Mouse (Mus musculus) lung, postnatal 0 days (tissue): ENCODE measurements around the gene Agpat2. TPM values are rescaled to one million over a fixed set of nuclear protein-coding genes. Genes with fewer than 3 reads are reported as not detected.

ENCODE experiments used
- ATAC-seq: fragments of 200-750 bp; cut with Nextera tagmentation; 2 replicates; pipeline ENCODE4 v1.8.0; 2017; ENCODE audit warnings: moderate library complexity
- DNase-seq: peaks from one replicate; pipeline ENCODE4 v3.0.0-alpha.2; 2016; ENCODE audit warnings: low spot score
- H3K27ac ChIP-seq: fragments of 300-500 bp; sonication (generic); 2 replicates; pipeline ENCODE4 v1.5.1; 2014; ENCODE audit warnings: antibody characterized with exemption, mild to moderate bottlenecking, low read length, mixed read lengths
- H3K27me3 ChIP-seq: fragments of 300-500 bp; sonication (generic); replicated peaks from 2 replicates; pipeline ENCODE4 v1.6.1; 2014; ENCODE audit warnings: low read length, mixed read lengths; ENCODE audit not compliant: insufficient read depth
- H3K36me3 ChIP-seq: fragments of 300-500 bp; sonication (generic); 2 replicates; pipeline ENCODE4 v1.6.1; 2014; ENCODE audit warnings: low read length, mixed read lengths; ENCODE audit not compliant: insufficient read depth
- H3K4me1 ChIP-seq: fragments of 300-500 bp; sonication (generic); 2 replicates; pipeline ENCODE4 v1.6.1; 2014; ENCODE audit warnings: antibody characterized with exemption, low read depth, low read length, mixed read lengths; ENCODE audit not compliant: insufficient read depth
- H3K4me2 ChIP-seq: fragments of 300-500 bp; sonication (generic); replicated peaks from 2 replicates; pipeline ENCODE4 v1.6.1; 2014; ENCODE audit warnings: low read depth, mild to moderate bottlenecking, low read length, moderate library complexity, mixed read lengths
- H3K4me3 ChIP-seq: fragments of 300-500 bp; sonication (generic); 2 replicates; pipeline ENCODE4 v1.5.1; 2014; ENCODE audit warnings: low read depth, low read length
- H3K9ac ChIP-seq: fragments of 300-500 bp; sonication (generic); replicated peaks from 2 replicates; pipeline ENCODE4 v1.6.1; 2014; ENCODE audit warnings: low read depth, mild to moderate bottlenecking
- H3K9me3 ChIP-seq: fragments of 300-500 bp; sonication (generic); 2 replicates; pipeline ENCODE4 v1.6.1; 2016; ENCODE audit warnings: low read length, mixed read lengths
- CTCF ChIP-seq: IDR thresholded peaks from 2 replicates; pipeline ENCODE4 v1.5.1; 2016; ENCODE audit warnings: antibody characterized with exemption, mild to moderate bottlenecking
- EP300 ChIP-seq: IDR thresholded peaks from 2 replicates; pipeline ENCODE4 v1.6.1; 2016; ENCODE audit warnings: antibody characterized with exemption, mild to moderate bottlenecking, control low read depth
- WGBS: fragments of 180-500 bp; shearing (Covaris S2); extraction: QIAGEN DNeasy Blood & Tissue Kit; methylation state at CpG from one replicate; pipeline ENCODE4 v1.1.7; 2014; 5-methylcytosine and 5-hydroxymethylcytosine counted together
- microRNA counts: library from miRNA; unstranded; fragments of <30 nt; microRNA quantifications from one replicate; lab custom pipeline; 2015
- microRNA-seq: library from miRNA; unstranded; fragments of <30 nt; microRNA quantifications from one replicate; pipeline ENCODE4, GENCODE M21; 2016
- polyA plus RNA-seq: library from polyadenylated mRNA; unstranded; fragments of >200 nt; fragmentation: Nextera tagmentation; extraction: Ambion mirVana; gene quantifications from 2 replicates; pipeline ENCODE4 v1.2.1, GENCODE M21; 2015

Gene Agpat2
- polyA plus RNA-seq, 1 experiment from 2014 or later, result 72.8 TPM

GRCm38 (mm10) chr2:26549801-26550200, 54.4 kb downstream of the Agpat2 start:
- Histone ChIP-seq H3K27me3 (no peaks in the 10 kb centered on the region), H3K4me2 (no peak overlapping the region), H3K36me3 (no peaks in the 10 kb centered on the region), H3K9me3 (no peaks in the 10 kb centered on the region), H3K4me3 (no peak overlapping the region), H3K4me1 (peaks cover 39% of the 10 kb centered on the region), H3K27ac (peak overlapping the region; percentile 38; the same call in 1 of the 2 replicates), H3K9ac (0 out of 2 replicates have a peak overlapping the region, but pooled peaks have one; percentile 12)
- ATAC-seq, result peak; percentile 39
- TF ChIP-seq CTCF (peak; percentile 13; the same call in 1 of the 2 replicates), EP300 (no peak)
- DNase-seq, result peak; percentile 67
- WGBS, result 32% methylated on average over 10 of the region's 10 CpGs

GRCm38 (mm10) chr2:26547481-26547880, 56.7 kb downstream of the Agpat2 start:
- Histone ChIP-seq H3K4me3 (no peak overlapping the region), H3K36me3 (no peaks in the 10 kb centered on the region), H3K4me1 (peaks cover 25% of the 10 kb centered on the region), H3K27ac (no peak overlapping the region), H3K27me3 (no peaks in the 10 kb centered on the region), H3K4me2 (no peak overlapping the region), H3K9me3 (no peaks in the 10 kb centered on the region), H3K9ac (no peak overlapping the region)
- DNase-seq (no peak), ATAC-seq (no peak)
- WGBS, result 47% methylated on average over 2 of the region's 2 CpGs
- peak; percentile 48 for TF ChIP-seq CTCF
- no peak for TF ChIP-seq EP300

- DNase-seq, result peak; percentile 52
- no peak overlapping the region for H3K9ac ChIP-seq
- no peaks in the 10 kb centered on the region for H3K36me3 ChIP-seq
- TF ChIP-seq EP300 (no peak), CTCF (peak; percentile 14; the same call in 1 of the 2 replicates)
- peak overlapping the region; percentile 51; the same call in 1 of the 2 replicates for H3K27ac ChIP-seq
- ATAC-seq, result peak; percentile 59
- H3K4me1 ChIP-seq, result peaks cover 2% of the 10 kb centered on the region
- no peaks in the 10 kb centered on the region for H3K9me3 ChIP-seq
- H3K4me2 ChIP-seq, result no peak overlapping the region
- H3K4me3 ChIP-seq, result no peak overlapping the region
- no peaks in the 10 kb centered on the region for H3K27me3 ChIP-seq
- 29% methylated on average over 3 of the region's 3 CpGs for WGBS
These were observed 60.0 kb downstream of the Agpat2 start for GRCm38 (mm10) chr2:26544265-26544664.

- TF ChIP-seq CTCF (no peak), EP300 (no peak)
- no peaks in the 10 kb centered on the region for H3K36me3 ChIP-seq
- no peak overlapping the region for H3K4me2 ChIP-seq
- no peak overlapping the region for H3K9ac ChIP-seq
- WGBS, result 81% methylated on average over 8 of the region's 8 CpGs
- H3K27me3 ChIP-seq, result no peaks in the 10 kb centered on the region
- H3K27ac ChIP-seq, result 0 out of 2 replicates have a peak overlapping the region, but pooled peaks have one; percentile 51
- H3K4me1 ChIP-seq, result no peaks in the 10 kb centered on the region; the same call in none of the 2 replicates
- H3K9me3 ChIP-seq, result no peaks in the 10 kb centered on the region
- ATAC-seq (no peak), DNase-seq (no peak)
- no peak overlapping the region for H3K4me3 ChIP-seq
These were observed 60.4 kb downstream of the Agpat2 start for GRCm38 (mm10) chr2:26543768-26544167.

GRCm38 (mm10) chr2:26543155-26543554, 61.1 kb downstream of the Agpat2 start:
- no peak overlapping the region for H3K9ac ChIP-seq
- DNase-seq (no peak), ATAC-seq (0 out of 2 replicates have a peak, but pooled peaks have one; percentile 11)
- no peak overlapping the region for H3K4me2 ChIP-seq
- WGBS, result 51% methylated on average over 4 of the region's 4 CpGs
- no peaks in the 10 kb centered on the region for H3K9me3 ChIP-seq
- H3K27ac ChIP-seq, result no peak overlapping the region
- H3K27me3 ChIP-seq, result no peaks in the 10 kb centered on the region
- no peak overlapping the region for H3K4me3 ChIP-seq
- no peaks in the 10 kb centered on the region; the same call in none of the 2 replicates for H3K4me1 ChIP-seq
- TF ChIP-seq CTCF, result no peak
- TF ChIP-seq EP300, result no peak
- H3K36me3 ChIP-seq, result no peaks in the 10 kb centered on the region

MicroRNA genes within 50 kb of the gene (microRNA counts, 519-probe panel; counts per million panel counts)
- microRNA mmu-miR-126-3p (lab: Ali Mortazavi, UCI) (8,611 counts per million, percentile 100 among the panel's probes with 10 or more counts), microRNA mmu-miR-126-5p (lab: Ali Mortazavi, UCI) (6,330 counts per million, percentile 83 among the panel's probes with 10 or more counts)

Small RNAs within 50 kb of the gene (microRNA-seq; reads per million reads assigned to microRNA genes)
- gene Mir126a (3.7 reads per million, percentile 10 among the genes with 10 or more reads in this experiment), gene Mir126b (not detected)

Other genes with a start within 250 kb of the Agpat2 start
- gene Card9, start 243.5 kb downstream of the Agpat2 start, polyA plus RNA-seq, result 9.9 and 10.9 TPM in 2 replicates
- gene Snapc4, start 223.8 kb downstream of the Agpat2 start, polyA plus RNA-seq, result 7.4 and 9.3 TPM in 2 replicates
- 75.3 and 85.5 TPM in 2 replicates for gene Entr1, start 215.1 kb downstream of the Agpat2 start, polyA plus RNA-seq
- gene Pmpca, start 215.1 kb downstream of the Agpat2 start, polyA plus RNA-seq, result 39.0 and 42.0 TPM in 2 replicates
- gene Inpp5e, start 195.2 kb downstream of the Agpat2 start, polyA plus RNA-seq, result 11.0 and 11.2 TPM in 2 replicates
- 10.2 and 13.1 TPM in 2 replicates for gene Sec16a, start 159.2 kb downstream of the Agpat2 start, polyA plus RNA-seq
- 11.8 and 14.7 TPM in 2 replicates for gene Notch1, start 87.8 kb downstream of the Agpat2 start, polyA plus RNA-seq
- gene Egfl7, start 24.4 kb downstream of the Agpat2 start, polyA plus RNA-seq, result 412 and 467 TPM in 2 replicates
- gene Gm20532, start 17.8 kb downstream of the Agpat2 start, polyA plus RNA-seq, result not detected in 2 replicates
- gene Fam69b, start 24.0 kb upstream of the Agpat2 start, polyA plus RNA-seq, result 6.2 and 8.2 TPM in 2 replicates
- gene Lcn4, start 66.9 kb upstream of the Agpat2 start, polyA plus RNA-seq, result not detected in 2 replicates